Mouse (Mus musculus) ES-E14 (cell line): ENCODE measurements around the gene Suz12.

Source experiments
- MAFK ChIP-seq: IDR thresholded peaks from 2 replicates; pipeline ENCODE4 v1.6.1; 2014; ENCODE audit warnings: mild to moderate bottlenecking, low read depth, low read length, inconsistent platforms; ENCODE audit not compliant: insufficient read depth
- ZNF384 ChIP-seq: IDR thresholded peaks from 2 replicates; pipeline ENCODE4 v1.6.1; 2012; ENCODE audit warnings: low read depth, low read length, inconsistent platforms

DNA sequence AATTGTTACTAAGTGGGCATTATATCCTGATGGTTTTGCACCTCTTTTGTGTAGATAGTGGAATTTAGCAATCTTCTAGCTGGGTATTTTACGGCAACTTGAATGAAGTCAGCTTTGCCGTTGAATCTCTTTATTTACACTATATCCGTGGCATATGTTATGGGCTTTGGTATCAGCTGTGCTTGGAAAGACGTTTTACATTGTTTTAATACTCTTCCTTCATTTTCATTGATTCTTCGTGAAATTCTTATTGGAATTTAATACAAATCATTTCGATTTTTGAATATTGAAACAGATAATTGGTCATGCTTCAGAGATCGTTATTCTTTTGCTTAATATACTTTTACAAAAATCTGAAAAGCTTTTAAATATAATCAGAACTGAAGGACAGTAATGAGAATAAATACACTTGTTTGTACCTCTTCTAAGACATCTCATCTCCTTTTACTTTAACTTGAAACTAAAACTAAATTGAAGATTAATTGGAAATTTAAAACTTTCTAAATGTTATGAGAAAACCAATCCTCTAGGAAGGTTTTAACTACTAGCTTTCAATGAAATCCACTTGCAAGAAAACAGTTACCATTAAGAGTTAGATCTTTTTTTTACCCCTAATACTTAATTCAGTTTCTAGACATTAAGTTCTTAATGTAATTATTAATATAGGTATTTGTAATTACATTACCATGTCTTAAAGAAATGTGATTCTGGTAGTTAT, 1.5 kb downstream of the Suz12 start:
- TF ChIP-seq MAFK (no peak), ZNF384 (no peak)
